Mouse (Mus musculus) testis, postnatal 14 days (tissue): ENCODE measurements around the gene Zfp865.
"Not testable (repeated sequence)": the region's sequence is repeated elsewhere in the genome, so short reads cannot be mapped to it uniquely, and the experiment has no call there.

ENCODE experiments used
- DNase-seq: peaks from one replicate; pipeline ENCODE4 v3.0.0; 2021; ENCODE audit warnings: low spot score

Zfp865 gene

GRCm38 (mm10) chr7:5020000-5020681, at the start of gene Zfp865, which contains the start of gene Ccdc106:
Gene Zfp865 (plus strand): TSS chr7:5020376.
Gene Ccdc106 (plus strand): TSS chr7:5020553.
- DNase-seq: peak; percentile 98

GRCm38 (mm10) chr7:4971068-4971467, 49.1 kb upstream of the Zfp865 start, which contains the start of gene Sbk3:
Gene Sbk3 (minus strand): TSS chr7:4971168.
- DNase-seq: no peak

- DNase-seq: no peak
Observed at GRCm38 (mm10) chr7:4971710-4972109, 48.5 kb upstream of the Zfp865 start.

- no peak for DNase-seq
Observed at GRCm38 (mm10) chr7:4972321-4973047, 47.7 kb upstream of the Zfp865 start.

GRCm38 (mm10) chr7:4975455-4975854, 44.7 kb upstream of the Zfp865 start:
- no peak for DNase-seq

GRCm38 (mm10) chr7:4976832-4977231, 43.3 kb upstream of the Zfp865 start:
- no peak for DNase-seq

- DNase-seq: no peak
Observed at GRCm38 (mm10) chr7:4988250-4988649, 31.9 kb upstream of the Zfp865 start.

- DNase-seq: no peak
Observed at GRCm38 (mm10) chr7:4993347-4993998, 26.7 kb upstream of the Zfp865 start.

GRCm38 (mm10) chr7:4993999-4994788, 26.0 kb upstream of the Zfp865 start:
- DNase-seq: no peak

- no peak for DNase-seq
Observed at GRCm38 (mm10) chr7:4995268-4996002, 24.7 kb upstream of the Zfp865 start.

GRCm38 (mm10) chr7:4996003-4996895, 23.9 kb upstream of the Zfp865 start, which contains the start of gene Zfp579:
Gene Zfp579 (minus strand): TSS chr7:4996158.
- peak; percentile 88 for DNase-seq

- DNase-seq: no peak
Observed at GRCm38 (mm10) chr7:4996934-4997333, 23.2 kb upstream of the Zfp865 start.

GRCm38 (mm10) chr7:4999876-5000275, 20.3 kb upstream of the Zfp865 start:
- no peak for DNase-seq

GRCm38 (mm10) chr7:5002876-5003275, 17.3 kb upstream of the Zfp865 start:
- not testable (repeated sequence) for DNase-seq

- DNase-seq: no peak
Observed at GRCm38 (mm10) chr7:5008229-5008628, 11.9 kb upstream of the Zfp865 start.

GRCm38 (mm10) chr7:5012681-5013513, 7.3 kb upstream of the Zfp865 start:
- no peak for DNase-seq

- DNase-seq: peak; percentile 95
Observed at GRCm38 (mm10) chr7:5014251-5015117, 5.7 kb upstream of the Zfp865 start, which contains the start of the genes Zfp524 and Fiz1. Gene Zfp524 (plus strand): TSS chr7:5014415. Gene Fiz1 (minus strand): TSS chr7:5014697.
